Mouse (Mus musculus) MEL-GATA-1-ER (cell line): Measurements from ENCODE around the gene Gm11361.

ENCODE experiments used
- DNase-seq: peaks from one replicate; pipeline ENCODE4 v3.0.0-alpha.2; 2012; ENCODE audit warnings: low read depth; ENCODE audit errors: extremely low read depth

Gm11361 gene

DNA sequence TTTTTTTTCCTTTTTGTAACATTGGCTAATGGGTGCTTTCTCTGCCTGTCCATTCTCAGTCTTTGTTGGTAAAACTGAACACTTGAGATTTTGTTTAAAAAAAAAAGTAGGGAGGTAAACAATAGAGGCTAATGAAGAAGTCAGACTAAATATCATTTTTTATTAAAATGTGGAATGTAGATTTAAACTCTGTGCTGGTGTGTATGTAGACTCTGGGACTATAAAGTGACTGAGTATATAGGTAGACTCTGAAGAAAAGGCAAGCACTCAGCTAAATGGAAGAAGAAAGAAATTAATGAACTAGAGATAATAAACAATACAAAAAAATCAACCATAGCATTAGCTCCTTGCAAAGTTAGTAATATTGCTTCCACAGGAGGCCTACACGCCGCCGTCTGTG, at the start of gene Gm11361:
TSS of gene Gm11361 (plus strand) at position 301 of the 400 bp plus-strand sequence.
- DNase-seq: no peak

- DNase-seq: no peak
Measured at GRCm38 (mm10) chr13:28264399-28264798, 7.1 kb downstream of the Gm11361 start.

DNA sequence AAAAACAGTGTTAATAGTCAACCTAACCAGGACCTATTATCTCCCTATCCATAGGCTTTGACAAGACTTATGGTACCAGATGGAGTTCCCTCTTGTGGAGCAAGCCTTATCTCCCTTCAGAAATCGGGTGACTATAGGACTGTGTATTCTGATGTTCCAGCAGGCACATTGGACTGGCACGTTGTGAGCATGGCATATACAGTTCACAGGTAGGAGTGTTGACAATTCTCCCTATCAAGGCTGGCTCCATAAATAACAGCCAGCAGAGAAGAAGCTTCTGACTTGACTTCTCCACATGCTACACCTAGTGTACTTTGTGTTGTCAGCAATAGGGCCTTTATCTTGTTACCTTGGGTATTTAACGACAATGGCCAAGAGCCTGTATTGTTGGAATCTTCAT, 30.0 kb downstream of the Gm11361 start:
- no peak for DNase-seq

DNA sequence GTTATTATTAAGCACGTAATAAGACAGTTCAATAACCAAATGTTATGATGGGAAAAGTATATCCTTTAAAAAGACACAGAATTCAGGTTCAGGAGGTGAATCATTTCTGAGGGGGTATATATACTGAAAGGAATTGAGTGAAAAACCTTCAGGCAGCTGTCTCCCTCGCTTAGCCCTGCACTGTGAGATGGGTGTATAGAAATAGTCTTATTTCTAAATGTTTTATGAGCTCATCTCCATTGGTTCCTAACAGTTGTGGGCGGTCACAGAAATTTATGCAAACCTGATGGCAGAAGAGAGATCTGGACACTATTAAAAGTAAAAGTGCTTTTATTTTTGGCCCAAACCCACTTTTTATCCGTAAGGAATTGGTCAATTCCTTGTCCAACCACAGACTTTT, 36.9 kb downstream of the Gm11361 start:
- no peak for DNase-seq

DNA sequence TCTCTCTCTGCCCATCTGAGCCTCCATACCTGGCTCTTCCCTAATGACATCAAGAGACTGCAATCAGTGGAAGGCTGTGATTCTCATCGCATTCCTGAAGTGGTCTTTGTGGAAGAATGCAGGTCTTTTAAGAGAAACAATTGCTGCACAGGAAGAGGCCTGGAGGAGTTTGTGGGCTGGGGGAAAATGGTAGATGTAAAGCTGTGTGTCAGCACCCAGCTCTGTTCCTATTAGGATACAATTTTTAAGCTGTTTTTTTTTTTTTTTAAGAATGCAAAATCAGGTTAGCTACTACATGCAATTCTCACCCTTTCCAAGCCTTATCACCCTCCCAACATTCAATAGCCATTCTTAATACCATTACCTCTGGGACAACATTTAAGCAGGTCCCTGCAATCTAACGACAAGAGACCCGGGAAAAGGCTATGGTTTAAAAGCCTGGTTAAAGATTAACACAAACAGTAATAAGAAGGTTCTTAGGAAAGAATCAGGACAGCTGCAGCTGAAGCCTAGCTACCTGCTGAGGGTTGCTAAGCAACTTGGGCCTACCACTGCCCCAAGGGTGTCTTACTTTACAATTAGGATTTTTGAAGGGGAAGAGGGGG, 37.5 kb downstream of the Gm11361 start:
- DNase-seq: no peak

DNA sequence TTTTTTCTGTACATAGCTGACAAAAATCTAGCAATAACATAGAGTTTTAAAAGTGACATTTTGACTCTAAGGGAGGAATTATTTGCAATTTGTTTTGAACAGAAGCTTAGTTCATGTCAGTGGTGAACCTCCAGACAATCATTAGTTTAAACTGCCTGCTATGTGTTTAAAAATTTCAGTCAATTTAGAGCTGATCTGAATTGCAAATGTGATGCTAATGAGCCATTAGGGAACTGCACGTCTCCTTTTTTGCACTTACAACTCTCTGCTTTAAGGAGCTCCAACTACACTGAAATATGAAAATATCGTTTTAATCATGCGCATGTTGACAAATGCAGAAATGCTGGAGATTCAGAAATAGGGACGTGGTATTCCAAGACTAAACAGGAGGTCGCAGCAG, 38.2 kb downstream of the Gm11361 start:
- no peak for DNase-seq

DNA sequence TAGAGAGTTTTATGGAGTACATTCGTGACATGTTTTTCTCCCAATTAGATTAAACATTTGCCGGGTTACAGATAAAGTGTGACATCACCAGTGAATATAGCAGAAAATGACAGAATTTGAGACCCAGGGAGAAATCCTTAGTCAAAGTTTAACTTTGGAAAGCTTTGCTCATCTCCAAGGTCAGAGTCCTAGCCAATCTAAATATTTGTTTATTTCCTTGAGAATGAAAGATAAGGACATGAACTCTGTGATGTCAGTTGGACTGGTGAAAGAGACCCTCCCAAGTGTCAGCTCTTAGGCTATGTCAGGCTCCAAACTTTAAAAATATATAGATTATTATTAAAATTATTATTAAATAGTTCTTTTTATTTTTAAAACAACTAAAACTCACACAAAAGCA, 39.8 kb downstream of the Gm11361 start:
- no peak for DNase-seq

- no peak for DNase-seq
Measured at GRCm38 (mm10) chr13:28297577-28297976, 40.2 kb downstream of the Gm11361 start.
